Mouse (Mus musculus) spleen, postnatal 4 days (tissue): Measurements from ENCODE around the gene Emilin1.

Source experiments
- DNase-seq, 2 experiments: peaks; one replicate each; pipeline ENCODE4 v3.0.0; 2022; ENCODE audit warnings: low spot score in 2 of 2

Gene Emilin1

DNA sequence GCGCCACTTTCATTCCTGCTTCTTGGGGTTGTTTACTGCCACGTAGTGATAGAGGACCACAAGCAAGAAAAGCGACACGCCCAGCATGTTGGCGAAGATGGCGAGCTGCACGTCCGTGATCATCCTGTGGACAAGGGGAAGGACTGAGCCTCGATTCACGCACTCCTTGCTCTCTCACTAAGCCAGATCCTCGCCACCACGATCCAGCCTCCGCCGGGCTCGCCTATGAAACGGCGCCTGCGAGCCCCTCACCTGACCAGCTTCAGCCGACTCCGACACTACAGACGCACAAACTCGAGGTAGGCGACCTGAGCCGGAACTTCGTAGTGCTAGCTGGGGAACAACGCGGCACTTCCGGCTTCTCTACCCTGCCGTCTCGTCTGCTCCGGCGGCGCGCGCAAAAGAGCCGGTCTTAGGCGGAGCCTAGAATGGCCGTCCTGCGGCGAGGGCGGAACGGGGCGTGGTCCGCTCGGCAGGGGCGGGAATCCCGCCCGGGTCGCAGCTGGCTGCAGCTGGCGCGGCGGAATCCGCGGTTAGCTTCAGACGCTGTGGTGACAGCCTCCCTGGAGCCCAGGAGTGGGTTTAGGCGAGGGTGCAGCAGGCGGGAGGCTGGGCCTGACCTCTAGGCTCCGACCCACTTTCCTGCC lies 5.7 kb upstream of the Emilin1 start, which contains the start of gene Ost4:
Gene Ost4 (minus strand): TSS at position 376 of the 647 bp plus-strand sequence.
- peak; percentile 98 to 99 for DNase-seq

DNA sequence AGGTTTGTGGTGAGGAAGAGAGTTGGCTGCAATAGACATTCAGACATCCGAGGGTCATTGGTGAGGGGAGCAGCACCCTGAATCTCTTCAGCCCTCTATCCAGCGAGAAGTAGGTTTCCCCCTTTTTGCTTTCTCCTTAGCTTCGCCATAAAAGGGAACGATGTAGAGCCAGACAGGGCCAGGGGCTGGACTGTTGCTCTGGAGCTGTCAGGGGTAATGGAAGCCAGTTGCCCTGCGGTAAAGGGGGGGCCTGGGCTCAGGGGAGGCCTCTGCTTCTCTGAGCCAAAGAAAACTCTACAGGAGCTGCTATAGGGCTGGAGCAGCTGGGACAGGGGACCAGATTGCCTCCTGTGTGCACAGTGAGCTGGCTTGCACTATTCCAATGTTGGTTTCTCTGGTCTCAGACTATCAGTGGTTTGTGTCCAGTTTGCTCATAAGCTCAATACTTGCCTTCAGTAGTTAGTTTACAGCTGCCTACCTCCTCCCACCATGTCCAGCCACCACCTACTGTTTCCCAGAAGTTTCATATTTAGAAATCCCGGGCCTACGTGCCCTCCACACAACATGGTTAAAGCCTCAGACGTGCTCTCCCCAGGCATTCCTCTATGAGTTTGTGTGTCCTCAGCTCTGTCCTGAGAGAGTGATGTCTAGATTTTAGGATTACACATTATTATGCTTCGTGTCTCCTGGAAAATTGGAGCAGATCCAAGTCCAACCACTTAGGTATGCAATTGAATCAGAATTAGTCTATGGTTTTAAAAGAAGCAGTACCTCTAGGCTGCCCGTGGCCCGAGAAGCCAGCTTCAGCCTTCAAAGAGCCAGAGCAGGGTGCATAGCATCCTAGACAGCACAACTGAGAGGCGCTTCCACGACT lies 4.5 kb upstream of the Emilin1 start:
- DNase-seq: no peak

DNA sequence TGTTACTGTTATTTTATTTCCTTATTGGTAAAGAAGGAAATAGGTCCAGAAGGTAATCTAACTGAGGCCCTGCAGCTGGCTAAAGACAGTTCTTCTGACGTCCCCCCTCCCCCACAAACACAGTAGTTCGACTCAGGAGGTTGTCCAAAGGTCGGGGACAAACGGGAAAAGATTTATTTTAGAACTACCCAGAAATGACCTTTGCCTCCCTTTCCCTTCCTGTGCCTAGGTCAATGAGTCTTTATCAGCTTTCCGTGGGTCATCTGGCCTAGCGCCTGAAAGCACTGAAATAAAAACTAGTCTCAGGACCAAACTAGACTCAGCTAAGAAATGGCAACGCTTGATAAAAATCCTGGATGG lies 3.9 kb upstream of the Emilin1 start:
- DNase-seq: no peak

DNA sequence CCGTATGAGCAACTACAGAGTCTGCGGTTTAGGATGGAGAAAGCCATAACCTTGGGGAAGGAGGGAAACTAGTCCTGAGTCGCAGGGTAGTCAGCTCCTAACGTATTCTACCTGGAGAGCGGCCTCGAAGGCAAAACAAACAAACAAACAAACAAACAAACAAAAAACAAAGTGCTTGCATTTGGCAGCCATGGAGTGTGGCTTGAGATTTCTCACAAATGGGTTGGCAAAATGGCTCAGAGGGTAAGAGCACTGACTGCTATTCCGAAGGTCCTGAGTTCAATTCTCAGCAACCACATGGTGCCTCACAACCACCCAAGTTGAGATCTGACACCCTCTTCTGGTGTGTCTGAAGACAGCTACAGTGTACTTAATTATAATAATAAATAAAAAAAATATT lies 3.3 kb upstream of the Emilin1 start:
- DNase-seq: no peak

DNA sequence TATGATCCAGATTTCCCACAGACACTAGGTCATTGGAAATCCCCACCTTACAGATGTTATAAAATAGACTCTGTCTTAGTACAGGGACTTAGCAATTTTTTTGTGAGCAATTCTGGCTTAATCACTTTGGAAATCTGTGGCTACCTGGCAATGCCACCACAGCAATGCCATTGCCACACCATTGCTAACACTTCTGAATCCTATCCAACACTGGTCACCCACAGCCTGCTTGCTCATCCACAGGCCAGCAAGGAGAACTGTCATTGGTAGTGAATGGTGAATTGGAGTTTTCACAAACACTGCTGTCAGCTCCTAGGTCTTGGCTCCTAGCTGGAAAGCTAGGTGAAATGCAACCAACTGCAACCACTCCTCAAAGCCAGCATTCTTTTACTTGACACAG lies 2.7 kb upstream of the Emilin1 start:
- DNase-seq: no peak

DNA sequence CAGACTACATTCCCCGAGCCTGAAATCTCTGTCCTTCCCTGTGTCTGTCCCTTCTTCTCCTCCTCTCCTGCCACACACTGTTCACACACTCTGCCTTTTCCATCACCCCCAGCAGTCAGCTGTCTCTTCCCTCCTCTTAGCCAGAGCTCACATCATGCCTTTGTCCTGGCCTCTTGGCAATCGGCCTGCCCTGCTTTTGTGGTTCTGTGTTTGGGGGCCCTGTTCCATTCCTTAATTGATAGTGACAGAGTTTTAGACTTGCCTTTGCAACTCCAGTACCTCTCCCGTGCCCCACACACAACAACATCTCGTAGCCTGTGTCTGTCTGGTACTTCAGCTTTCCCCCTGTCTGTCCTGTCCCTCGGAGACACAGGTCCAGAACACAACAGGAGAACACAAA lies 1.0 kb upstream of the Emilin1 start:
- DNase-seq: no peak

DNA sequence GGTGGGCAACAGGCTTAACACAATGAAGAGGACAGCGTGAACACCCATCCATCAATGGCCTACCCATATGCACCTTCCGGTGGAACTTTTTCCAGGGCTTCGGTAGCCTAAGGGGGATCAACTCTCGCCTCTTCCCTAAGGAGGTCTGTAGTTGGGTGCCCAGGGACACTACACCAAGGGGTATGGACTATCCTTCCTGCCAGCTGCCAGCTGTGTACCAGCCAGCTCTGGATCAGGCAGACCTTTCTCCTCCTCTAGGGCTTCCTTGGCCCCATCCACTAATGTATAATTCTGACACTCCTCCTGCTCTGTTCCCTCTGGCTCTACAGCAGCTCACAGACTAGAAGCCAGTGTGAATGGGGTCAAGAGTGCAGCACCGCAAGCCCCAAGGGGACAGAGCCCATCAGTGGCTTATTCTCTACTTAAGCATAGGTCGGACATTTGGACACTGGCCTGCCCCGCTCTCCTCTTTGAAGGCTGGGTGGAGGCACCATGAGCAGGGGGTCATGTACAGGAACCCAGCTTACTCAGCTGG lies 966 bp downstream of the Emilin1 start:
- DNase-seq: no peak

DNA sequence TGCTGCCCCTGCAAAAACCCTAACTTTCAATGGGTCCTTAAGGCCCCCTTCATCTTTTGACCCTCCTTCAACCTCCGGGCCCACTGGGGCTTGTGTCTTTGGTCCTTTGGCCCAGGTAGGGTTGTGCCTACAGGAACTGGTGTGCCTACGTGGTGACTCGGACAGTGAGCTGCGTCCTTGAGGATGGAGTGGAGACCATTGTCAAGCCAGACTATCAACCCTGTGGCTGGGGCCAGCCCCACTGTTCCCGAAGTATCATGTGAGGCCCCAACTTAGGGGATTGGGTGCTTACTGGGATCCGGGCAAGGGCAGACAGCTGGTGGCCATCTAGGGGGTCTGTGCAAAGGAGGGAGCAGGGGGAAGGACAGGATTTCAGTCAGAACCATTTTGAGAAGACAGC lies 1.6 kb downstream of the Emilin1 start:
- DNase-seq: no peak

DNA sequence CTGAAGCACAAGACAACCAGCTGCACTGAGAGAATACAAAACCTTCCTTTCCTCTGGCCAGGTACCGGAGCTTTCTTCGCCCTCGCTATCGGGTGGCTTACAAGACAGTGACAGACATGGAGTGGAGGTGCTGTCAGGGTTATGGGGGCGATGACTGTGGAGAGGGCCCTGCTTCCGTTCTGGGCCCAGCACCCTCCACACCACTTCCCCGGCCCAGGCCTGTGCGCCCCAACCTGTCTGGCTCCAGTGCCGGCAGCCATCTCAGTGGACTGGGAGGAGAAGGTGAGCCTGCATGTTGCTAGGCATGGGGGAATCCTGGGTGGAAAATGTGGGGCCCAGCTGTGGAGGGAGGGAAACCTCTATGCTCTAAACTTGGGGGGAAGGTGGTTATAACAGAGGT lies 2.3 kb downstream of the Emilin1 start:
- DNase-seq: peak in 1 of 2 experiments; percentile 74

DNA sequence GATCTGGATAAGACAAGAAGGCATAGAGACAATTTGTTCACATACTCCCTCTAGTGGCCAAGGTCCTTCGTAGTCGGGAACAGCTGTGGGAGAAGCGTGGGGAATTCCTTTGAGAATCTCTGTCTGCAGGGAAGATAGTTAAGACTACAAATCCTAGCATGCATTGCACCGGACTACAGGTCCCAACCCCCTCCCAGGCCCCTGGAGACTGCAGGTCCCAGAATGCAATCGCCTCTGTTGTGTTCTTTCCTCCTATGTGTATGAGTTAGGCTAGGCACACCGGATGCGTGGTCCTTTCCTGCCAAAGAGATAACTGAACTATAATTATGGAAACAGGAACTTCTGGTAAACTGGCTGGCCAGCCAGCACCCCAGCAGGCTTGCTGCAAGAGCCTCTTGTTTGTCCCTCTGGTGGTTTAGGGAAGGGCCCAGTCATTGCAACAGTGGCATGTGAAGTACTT lies 2.8 kb downstream of the Emilin1 start:
- DNase-seq: peak; percentile 66 to 74

DNA sequence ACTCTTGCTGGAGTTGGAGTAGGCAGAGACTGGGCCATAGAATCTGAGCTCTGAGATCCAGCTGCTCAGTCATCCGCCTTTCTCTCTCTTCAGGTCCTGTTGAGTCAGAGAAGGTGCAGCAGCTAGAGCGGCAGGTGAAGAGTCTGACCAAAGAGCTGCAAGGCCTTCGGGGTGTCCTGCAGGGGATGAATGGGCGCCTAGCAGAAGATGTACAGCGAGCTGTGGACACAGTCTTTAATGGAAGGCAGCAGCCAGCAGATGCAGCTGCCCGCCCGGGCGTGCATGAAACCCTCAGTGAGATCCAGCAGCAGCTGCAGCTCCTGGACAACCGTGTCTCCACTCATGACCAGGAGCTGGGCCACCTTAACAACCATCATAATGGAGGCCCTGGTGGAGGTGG lies 3.6 kb downstream of the Emilin1 start:
- no peak for DNase-seq

DNA sequence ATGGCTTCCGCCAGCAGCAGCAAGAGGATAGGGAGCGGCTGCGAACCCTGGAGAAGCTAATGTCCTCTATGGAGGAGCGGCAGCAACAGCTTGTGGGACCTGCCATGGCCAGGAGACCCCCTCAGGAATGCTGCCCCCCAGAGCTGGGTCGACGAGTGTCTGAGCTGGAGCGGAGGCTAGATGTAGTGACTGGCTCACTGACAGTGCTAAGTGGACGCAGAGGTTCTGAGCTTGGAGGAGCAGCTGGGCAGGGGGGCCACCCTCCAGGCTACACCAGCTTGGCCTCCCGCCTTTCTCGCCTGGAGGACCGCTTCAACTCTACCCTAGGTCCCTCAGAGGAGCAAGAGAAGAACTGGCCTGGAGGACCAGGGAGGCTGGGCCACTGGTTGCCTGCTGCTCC lies 4.1 kb downstream of the Emilin1 start:
- DNase-seq: no peak

DNA sequence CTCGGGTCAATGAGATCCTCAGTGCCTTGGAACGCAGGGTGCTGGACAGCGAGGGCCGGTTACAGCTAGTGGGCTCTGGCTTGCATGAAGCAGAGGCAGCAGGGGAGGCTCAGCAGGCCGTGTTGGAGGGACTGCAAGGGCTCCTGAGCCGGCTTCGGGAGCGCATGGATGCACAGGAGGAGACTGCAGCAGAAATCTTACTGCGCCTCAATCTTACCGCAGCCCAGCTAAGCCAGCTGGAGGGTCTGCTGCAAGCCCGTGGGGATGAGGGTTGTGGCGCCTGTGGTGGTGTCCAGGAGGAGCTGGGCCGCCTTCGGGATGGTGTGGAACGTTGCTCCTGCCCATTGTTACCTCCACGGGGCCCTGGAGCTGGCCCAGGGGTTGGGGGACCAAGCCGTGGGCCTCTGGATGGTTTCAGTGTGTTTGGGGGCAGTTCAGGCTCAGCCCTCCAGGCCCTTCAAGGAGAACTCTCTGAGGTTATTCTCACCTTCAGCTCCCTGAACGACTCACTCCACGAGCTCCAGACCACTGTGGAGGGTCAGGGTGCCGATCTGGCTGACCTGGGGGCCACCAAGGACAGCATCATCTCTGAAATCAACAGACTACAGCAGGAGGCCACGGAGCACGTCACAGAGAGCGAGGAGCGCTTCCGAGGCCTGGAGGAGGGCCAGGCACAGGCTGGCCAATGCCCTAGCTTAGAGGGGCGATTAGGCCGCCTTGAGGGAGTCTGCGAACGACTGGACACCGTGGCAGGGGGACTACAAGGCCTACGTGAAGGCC lies 4.9 kb downstream of the Emilin1 start:
- no peak for DNase-seq

DNA sequence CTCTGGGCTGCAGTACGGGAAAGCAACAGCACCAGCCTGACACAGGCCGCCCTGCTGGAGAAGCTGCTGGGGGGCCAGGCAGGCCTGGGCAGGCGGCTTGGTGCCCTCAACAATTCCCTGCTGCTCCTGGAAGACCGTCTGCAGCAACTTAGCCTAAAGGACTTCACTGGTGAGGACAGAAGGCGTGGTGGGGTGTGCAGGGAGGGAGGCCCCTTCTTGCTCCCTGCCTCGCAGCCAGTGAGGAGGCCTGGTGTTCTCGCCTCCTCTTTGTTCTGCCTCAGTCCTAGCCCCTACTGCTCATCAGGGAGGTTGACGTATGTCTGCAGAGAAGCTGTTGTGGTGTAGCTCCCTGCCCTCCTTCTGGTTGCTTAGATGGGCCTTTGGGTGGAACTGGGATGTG lies 5.5 kb downstream of the Emilin1 start:
- no peak for DNase-seq

DNA sequence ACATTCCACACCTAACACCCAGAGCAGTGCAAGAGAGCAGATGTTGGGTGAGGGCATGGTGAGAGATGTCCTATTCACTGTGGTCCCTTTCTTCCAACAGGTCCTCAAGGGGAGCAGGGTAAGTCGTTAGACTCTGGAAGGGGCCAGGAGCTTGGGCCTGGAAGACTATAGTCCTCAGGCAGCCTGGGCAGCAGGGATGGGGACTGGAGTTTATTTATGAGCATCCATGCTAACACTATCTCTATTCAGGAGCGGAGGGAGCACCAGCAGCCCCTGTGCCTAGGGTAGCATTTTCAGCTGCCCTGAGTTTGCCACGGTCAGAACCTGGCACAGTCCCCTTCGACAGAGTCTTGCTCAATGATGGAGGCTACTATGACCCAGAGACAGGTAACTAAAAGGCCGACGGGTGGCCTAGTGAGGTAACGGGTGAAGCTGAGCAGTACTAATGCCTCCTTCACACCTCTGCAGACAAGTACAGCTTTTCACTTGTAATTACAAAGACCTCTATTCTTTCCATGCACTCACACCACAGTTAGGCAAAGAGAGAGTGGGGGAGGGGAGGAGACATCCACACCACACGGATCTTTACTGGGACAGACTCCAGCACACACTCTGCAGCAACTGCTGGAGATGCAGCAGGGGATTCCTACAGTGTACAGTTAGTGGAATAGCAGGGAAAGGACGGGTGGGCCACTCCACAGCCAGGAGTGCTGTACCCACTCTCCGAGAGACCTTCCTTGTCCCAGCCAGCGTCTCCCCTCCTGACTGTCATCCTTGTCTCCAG lies 6.8 kb downstream of the Emilin1 start:
- DNase-seq: no peak

DNA sequence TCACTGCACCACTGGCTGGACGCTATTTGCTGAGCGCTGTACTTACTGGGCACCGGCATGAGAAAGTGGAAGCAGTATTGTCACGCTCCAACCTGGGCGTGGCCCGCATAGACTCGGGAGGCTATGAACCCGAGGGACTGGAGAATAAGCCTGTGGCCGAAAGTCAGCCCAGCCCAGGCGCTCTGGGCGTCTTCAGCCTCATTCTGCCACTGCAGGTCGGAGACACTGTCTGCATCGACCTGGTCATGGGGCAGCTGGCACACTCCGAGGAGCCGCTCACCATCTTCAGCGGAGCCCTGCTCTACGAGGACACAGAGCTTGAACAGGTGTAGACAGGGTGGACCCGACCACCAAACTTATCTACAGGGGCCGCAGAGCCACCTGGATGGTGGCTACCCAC lies 7.4 kb downstream of the Emilin1 start:
- DNase-seq: no peak

DNA sequence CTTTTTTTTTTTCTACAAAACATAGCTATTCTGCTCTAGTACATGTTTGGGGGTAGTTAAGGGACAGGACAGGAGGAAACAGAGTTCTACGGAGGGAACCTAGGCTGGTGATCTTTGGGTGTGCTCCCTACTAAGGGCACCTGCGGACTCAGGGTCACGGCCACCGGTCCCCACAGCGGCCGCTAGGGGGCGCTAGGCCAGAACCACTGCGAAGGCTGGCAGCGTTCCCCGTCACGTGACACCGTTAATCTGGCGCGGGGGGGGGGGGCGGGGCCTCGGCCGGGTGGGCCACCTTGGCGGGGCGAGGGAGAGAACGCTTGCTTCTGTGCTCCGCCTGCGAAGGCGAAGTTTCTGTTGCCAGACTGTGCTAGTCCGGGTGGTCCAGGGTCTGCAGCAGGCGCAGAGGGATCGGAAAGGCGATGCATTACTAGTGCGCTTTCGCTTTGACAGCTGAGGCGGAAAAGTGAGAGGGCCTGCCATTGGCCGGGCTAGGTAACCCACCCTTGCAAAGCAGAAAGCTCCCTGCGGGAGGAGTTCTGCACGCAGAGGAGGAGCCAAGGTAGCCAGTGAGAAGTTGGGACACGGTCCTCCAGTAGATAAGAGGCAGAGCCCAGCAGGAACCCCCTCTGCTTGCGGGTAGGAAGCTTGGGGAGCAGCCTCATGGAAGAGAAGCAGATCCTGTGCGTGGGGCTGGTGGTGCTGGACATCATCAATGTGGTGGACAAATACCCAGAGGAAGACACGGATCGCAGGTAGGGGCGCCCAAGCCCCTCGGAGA lies 8.2 kb downstream of the Emilin1 start, which contains the start of gene Khk:
Gene Khk (plus strand): TSS at position 176 of the 778 bp plus-strand sequence.
- peak; percentile 95 to 100 for DNase-seq

DNA sequence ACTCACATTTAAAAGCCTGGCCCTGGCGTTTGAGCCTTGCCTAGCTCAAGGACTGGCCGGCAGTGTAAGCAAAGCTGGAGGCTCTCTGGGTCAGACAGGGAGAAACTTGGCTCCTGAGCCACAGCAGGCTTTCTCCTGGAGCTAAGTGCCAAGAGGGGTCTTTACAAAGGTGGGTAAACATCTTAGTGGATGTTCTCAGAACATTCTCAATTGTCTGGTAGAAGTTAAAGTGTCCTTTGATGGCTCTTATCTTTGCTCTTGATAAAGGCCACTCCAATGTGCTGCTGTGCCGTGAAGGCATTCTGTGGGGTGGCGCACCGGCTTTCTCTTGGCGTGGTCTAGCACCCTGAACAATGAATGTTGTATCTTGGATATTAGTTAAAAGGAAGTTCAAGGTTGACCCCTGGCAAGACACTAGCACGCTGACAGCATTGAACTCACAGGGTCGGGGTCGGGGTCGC lies 9.4 kb downstream of the Emilin1 start:
- DNase-seq: no peak

DNA sequence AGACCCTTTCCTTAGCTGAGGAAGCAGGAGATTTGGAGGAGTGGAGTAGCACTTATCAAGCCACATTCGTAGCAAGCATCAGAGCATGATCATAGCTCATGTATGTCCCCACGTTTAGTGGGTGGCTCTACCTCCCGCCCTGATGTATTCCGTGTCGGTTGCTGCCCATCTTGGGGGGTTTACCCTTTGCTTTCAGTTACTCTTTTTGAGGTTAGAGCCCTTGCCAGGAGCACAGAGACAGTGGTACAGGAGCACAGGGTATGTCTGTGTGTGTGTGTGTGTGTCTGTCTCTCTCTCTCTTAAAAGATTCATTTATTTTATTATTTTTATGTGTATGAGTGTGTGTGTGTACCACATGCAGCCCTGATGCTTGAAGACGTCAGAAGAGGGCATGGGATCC lies 9.9 kb downstream of the Emilin1 start:
- no peak for DNase-seq

DNA sequence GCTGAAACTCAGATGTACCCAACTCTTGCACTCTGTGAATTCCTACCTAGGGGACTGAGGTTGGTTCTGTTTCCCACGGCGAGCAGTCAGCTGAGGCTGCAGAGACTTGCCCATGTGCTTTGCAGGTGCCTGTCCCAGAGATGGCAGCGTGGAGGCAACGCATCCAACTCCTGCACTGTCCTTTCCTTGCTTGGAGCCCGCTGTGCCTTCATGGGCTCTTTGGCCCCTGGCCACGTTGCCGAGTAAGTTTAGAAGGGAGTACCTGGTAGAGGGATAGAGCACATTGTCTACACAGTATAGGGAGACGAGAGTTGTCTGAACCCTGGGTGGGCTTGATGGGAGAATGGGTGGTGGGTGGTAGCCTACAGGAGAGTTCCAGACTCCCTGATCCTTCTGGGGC lies 11.4 kb downstream of the Emilin1 start:
- peak in 1 of 2 experiments; percentile 58 for DNase-seq
